In genomic region chr11:60086676-60087075, GRCm38 (mm10) we compare ENCODE assay signal across 24 mouse cellular contexts. TPM values are rescaled to one million over a fixed set of nuclear protein-coding genes. Genes with fewer than 3 reads are reported as not detected.
DNase-seq lines count a peak whose midpoint lies in the region; ATAC-seq and TF ChIP-seq lines count a peak whose summit lies in the region.
"Had no signal": no experiment of that assay in that cellular context is flagged by ENCODE, and none has a peak within 500 bp of the region (broad histone marks: within the 10 kb centered on the region; RNA-seq: fewer than 3 reads in every experiment).

No protein-coding gene starts in this region.

- TF ChIP-seq CTCF in testis, adult 2 months (IDR thresholded peaks at IDR 0.05; ENCODE audit: control insufficient read depth, insufficient read depth, insufficient replicate concordance, low read depth, low read length) = no peak
- no peak for TF ChIP-seq CTCF in hindbrain, postnatal 0 days (IDR thresholded peaks at IDR 0.05; ENCODE audit: low read depth)

- H3K4me1 ChIP-seq in heart, embryonic 11.5 days (ENCODE audit: control insufficient read depth, insufficient read depth, low read length) = peaks cover 4% of the 10 kb centered on the region; the same call in 1 of the 2 replicates
- H3K4me1 ChIP-seq in testis, adult 2 months (ENCODE audit: control insufficient read depth, insufficient read depth, low read length) = peaks cover 6% of the 10 kb centered on the region
- no peaks in the 10 kb centered on the region for H3K4me1 ChIP-seq in hindbrain, postnatal 0 days (ENCODE audit: insufficient read depth, low read length)

- H3K27me3 ChIP-seq in heart, embryonic 11.5 days (ENCODE audit: control insufficient read depth, insufficient read depth, low read length) = no peaks in the 10 kb centered on the region; the same call in 1 of the 2 replicates
- H3K27me3 ChIP-seq in testis, adult 2 months (ENCODE audit: control insufficient read depth, insufficient read depth, low read length) = no peaks in the 10 kb centered on the region
- H3K27me3 ChIP-seq in hindbrain, postnatal 0 days (ENCODE audit: insufficient read depth, low read length) = no peaks in the 10 kb centered on the region
- H3K27me3 ChIP-seq: forebrain, embryonic 15.5 days; hindbrain, embryonic 12.5 days; limb, embryonic 13.5 days; midbrain, embryonic 15.5 days; neural tube, embryonic 15.5 days; stomach, embryonic 15.5 days had no signal

- no peak overlapping the region for H3K27ac ChIP-seq in heart, embryonic 11.5 days (ENCODE audit: low read depth, low read length)
- no peak overlapping the region for H3K27ac ChIP-seq in testis, adult 2 months (ENCODE audit: control insufficient read depth, insufficient read depth, low read depth, low read length)
- no peak overlapping the region for H3K27ac ChIP-seq in hindbrain, postnatal 0 days
- H3K27ac ChIP-seq: embryonic facial prominence, embryonic 10.5 days; forebrain, embryonic 15.5 days; hindbrain, embryonic 12.5 days; limb, embryonic 13.5 days; liver, embryonic 12.5 days; midbrain, embryonic 15.5 days; neural tube, embryonic 15.5 days; stomach, embryonic 15.5 days had no signal

- H3K4me2 ChIP-seq in heart, embryonic 11.5 days = no peak overlapping the region
- H3K4me2 ChIP-seq in hindbrain, postnatal 0 days (ENCODE audit: low read depth, low read length) = no peak overlapping the region
- H3K4me2 ChIP-seq: forebrain, embryonic 15.5 days; hindbrain, embryonic 12.5 days; limb, embryonic 13.5 days; liver, embryonic 12.5 days; midbrain, embryonic 15.5 days; neural tube, embryonic 15.5 days; stomach, embryonic 15.5 days had no signal

- DNase-seq in heart, adult 18-20 months = peak; percentile 34 to 50
- DNase-seq in testis, postnatal 10 days (ENCODE audit: low spot score) = no peak
- DNase-seq in gastrocnemius, postnatal 10 days = peak; percentile 37
- DNase-seq in heart, postnatal 4 days = peak; percentile 43
- no peak for DNase-seq in adrenal gland, postnatal 10 days
- DNase-seq in hindbrain, postnatal 0 days (ENCODE audit: low spot score) = no peak
- DNase-seq: cerebellum, adult 11-12 months; cerebellum, postnatal 10 days; kidney, adult 11 months; kidney, postnatal 4 days; lung, adult 2 months; retina, postnatal 1 day; right cerebral cortex, postnatal 25 days had no signal

- H3K9me3 ChIP-seq in heart, embryonic 11.5 days (replicated peaks; ENCODE audit: control insufficient read depth, low read length) = no peaks in the 10 kb centered on the region
- no peaks in the 10 kb centered on the region for H3K9me3 ChIP-seq in hindbrain, postnatal 0 days (ENCODE audit: low read length)
- H3K9me3 ChIP-seq: embryonic facial prominence, embryonic 10.5 days; forebrain, embryonic 15.5 days; hindbrain, embryonic 12.5 days; limb, embryonic 13.5 days; liver, embryonic 12.5 days; midbrain, embryonic 15.5 days; neural tube, embryonic 15.5 days; stomach, embryonic 15.5 days had no signal

- no peak for ATAC-seq in heart, embryonic 11.5 days (replicated peaks; ENCODE audit: insufficient number of reproducible peaks, low FRiP score, low TSS enrichment)
- no peak for ATAC-seq in hindbrain, postnatal 0 days
- ATAC-seq: CD4-positive, CD25-positive, alpha-beta regulatory T cell, adult 4 months; forebrain, embryonic 15.5 days; liver, embryonic 12.5 days; midbrain, embryonic 15.5 days had no signal

- no peaks in the 10 kb centered on the region for H3K36me3 ChIP-seq in heart, embryonic 11.5 days (ENCODE audit: control insufficient read depth, insufficient read depth, low read length)
- H3K36me3 ChIP-seq in testis, adult 2 months (ENCODE audit: control insufficient read depth, insufficient read depth, low read length) = no peaks in the 10 kb centered on the region
- H3K36me3 ChIP-seq in hindbrain, postnatal 0 days (ENCODE audit: insufficient read depth, low read length) = no peaks in the 10 kb centered on the region
- H3K36me3 ChIP-seq: embryonic facial prominence, embryonic 10.5 days; forebrain, embryonic 15.5 days; hindbrain, embryonic 12.5 days; limb, embryonic 13.5 days; liver, embryonic 12.5 days; midbrain, embryonic 15.5 days; neural tube, embryonic 15.5 days; stomach, embryonic 15.5 days had no signal

- no peak overlapping the region for H3K9ac ChIP-seq in heart, embryonic 11.5 days (ENCODE audit: low read depth, low read length)
- no peak overlapping the region for H3K9ac ChIP-seq in hindbrain, postnatal 0 days (replicated peaks; ENCODE audit: low read length)
- H3K9ac ChIP-seq: forebrain, embryonic 15.5 days; hindbrain, embryonic 12.5 days; limb, embryonic 13.5 days; liver, embryonic 12.5 days; midbrain, embryonic 15.5 days; neural tube, embryonic 15.5 days; stomach, embryonic 15.5 days had no signal

- TF ChIP-seq POLR2A in testis, adult 2 months (IDR thresholded peaks at IDR 0.05; ENCODE audit: control insufficient read depth, low read depth, low read length) = no peak

- no peak overlapping the region for H3K4me3 ChIP-seq in heart, embryonic 11.5 days (ENCODE audit: low read depth, low read length)
- peak overlapping the region; percentile 42 for H3K4me3 ChIP-seq in testis, adult 2 months (ENCODE audit: control insufficient read depth, low read depth, low read length)
- H3K4me3 ChIP-seq in hindbrain, postnatal 0 days (ENCODE audit: low read length) = no peak overlapping the region
- H3K4me3 ChIP-seq: embryonic facial prominence, embryonic 10.5 days; forebrain, embryonic 15.5 days; hindbrain, embryonic 12.5 days; limb, embryonic 13.5 days; liver, embryonic 12.5 days; midbrain, embryonic 15.5 days; neural tube, embryonic 15.5 days; stomach, embryonic 15.5 days had no signal

- WGBS in heart, embryonic 11.5 days (ENCODE audit: insufficient replicate concordance) = 61% methylated on average over 1 of the region's 1 CpGs
- WGBS in hindbrain, postnatal 0 days = 76% methylated on average over 1 of the region's 1 CpGs

RNA-seq across cellular contexts. Expression of gene Rai1, which starts 18.1 kb away (rescaled TPM):
- 10 to 100 TPM; 18.0 to 23.0 TPM for total RNA-seq in heart, adult 18-20 months (2021)
- polyA plus RNA-seq in heart, embryonic 11.5 days (2014; fragmentation: Nextera tagmentation; extraction: Ambion mirVana) = 20.5 and 24.4 TPM in 2 replicates
- 5.2 and 6.0 TPM in 2 replicates for polyA plus RNA-seq in testis, adult 2 months (2012; rRNA removed)
- 10 to 100 TPM; 27.7 to 37.6 TPM for total RNA-seq in gastrocnemius, postnatal 10 days (2021)
- 10 to 100 TPM; 50.6 to 58.0 TPM for total RNA-seq in heart, postnatal 4 days (2021)
- 10 to 100 TPM; 34.8 to 53.0 TPM for total RNA-seq in adrenal gland, postnatal 10 days (2021)
- 70.0 and 90.2 TPM in 2 replicates for total RNA-seq in hindbrain, postnatal 0 days (2014; rRNA removed)
- 20.8 and 24.9 TPM in 2 replicates for polyA plus RNA-seq in hindbrain, postnatal 0 days (2015; fragmentation: Nextera tagmentation; extraction: Ambion mirVana)

RNA-seq across cellular contexts. Expression of gene Pemt, which starts 40.4 kb away (rescaled TPM):
- total RNA-seq in heart, adult 18-20 months (2021) = 1 to 10 TPM; 1.6 to 3.3 TPM
- 14.9 and 17.6 TPM in 2 replicates for polyA plus RNA-seq in heart, embryonic 11.5 days (2014; fragmentation: Nextera tagmentation; extraction: Ambion mirVana)
- 40.0 and 41.5 TPM in 2 replicates for polyA plus RNA-seq in testis, adult 2 months (2012; rRNA removed)
- total RNA-seq in gastrocnemius, postnatal 10 days (2021) = 1 to 10 TPM; 3.0 to 4.0 TPM
- 1 to 10 TPM; 2.3 to 2.9 TPM for total RNA-seq in heart, postnatal 4 days (2021)
- total RNA-seq in adrenal gland, postnatal 10 days (2021) = 100 to 1,000 TPM in 1 of 2 experiments, 10 to 100 TPM in 1; 57.5 to 102 TPM
- 14.5 and 15.3 TPM in 2 replicates for total RNA-seq in hindbrain, postnatal 0 days (2014; rRNA removed)
- 12.6 and 12.9 TPM in 2 replicates for polyA plus RNA-seq in hindbrain, postnatal 0 days (2015; fragmentation: Nextera tagmentation; extraction: Ambion mirVana)

Comparison
In these comparisons a context has a peak if more than half of its experiments do, and no peak if none do; other contexts are left out.
1. DNase-seq: peak in heart, adult 18-20 months (2 of 2), gastrocnemius, postnatal 10 days (single experiment) and heart, postnatal 4 days (single experiment); none in testis, postnatal 10 days (single experiment), adrenal gland, postnatal 10 days (single experiment) and hindbrain, postnatal 0 days (single experiment).